Mouse (Mus musculus) stomach, postnatal 0 days (tissue): ENCODE results near the gene Ppox. TPM values are rescaled to one million over a fixed set of nuclear protein-coding genes. Genes with fewer than 3 reads are reported as not detected.

Source experiments
- ATAC-seq: fragments of 200-750 bp; cut with Nextera tagmentation; 2 replicates; pipeline ENCODE4 v1.8.0; 2017; ENCODE audit not compliant: low FRiP score, low TSS enrichment
- DNase-seq: peaks from one replicate; pipeline ENCODE4 v3.0.0-alpha.2; 2016; ENCODE audit warnings: low spot score
- H3K27ac ChIP-seq: fragments of 300-500 bp; sonication (generic); replicated peaks from 2 replicates; pipeline ENCODE4 v1.5.1; 2014; ENCODE audit warnings: mild to moderate bottlenecking, control low read depth
- H3K27me3 ChIP-seq: fragments of 300-500 bp; sonication (generic); 2 replicates; pipeline ENCODE4 v1.6.1; 2014; ENCODE audit warnings: low read length; ENCODE audit not compliant: control insufficient read depth, insufficient read depth
- H3K36me3 ChIP-seq: fragments of 300-500 bp; sonication (generic); 2 replicates; pipeline ENCODE4 v1.6.1; 2014; ENCODE audit warnings: low read length, mixed read lengths; ENCODE audit not compliant: control insufficient read depth, insufficient read depth
- H3K4me1 ChIP-seq: fragments of 300-500 bp; sonication (generic); replicated peaks from 2 replicates; pipeline ENCODE4 v1.6.1; 2014; ENCODE audit warnings: antibody characterized with exemption; ENCODE audit not compliant: control insufficient read depth, insufficient read depth
- H3K4me2 ChIP-seq: fragments of 300-500 bp; sonication (generic); replicated peaks from 2 replicates; pipeline ENCODE4 v1.6.1; 2014; ENCODE audit warnings: low read depth, mild to moderate bottlenecking, control low read depth, moderate library complexity
- H3K4me3 ChIP-seq: fragments of 300-500 bp; sonication (generic); 2 replicates; pipeline ENCODE4 v1.5.1; 2014; ENCODE audit warnings: low read depth, low read length, control low read depth
- H3K9ac ChIP-seq: fragments of 300-500 bp; sonication (generic); 2 replicates; pipeline ENCODE4 v1.6.1; 2014; ENCODE audit warnings: mild to moderate bottlenecking, low read length, control low read depth, mixed read lengths
- H3K9me3 ChIP-seq: fragments of 300-500 bp; sonication (generic); 2 replicates; pipeline ENCODE4 v1.6.1; 2016; ENCODE audit warnings: low read length; ENCODE audit not compliant: control insufficient read depth
- CTCF ChIP-seq: IDR thresholded peaks from 2 replicates; pipeline ENCODE4 v1.5.1; 2016; ENCODE audit warnings: antibody characterized with exemption, low read depth, mild to moderate bottlenecking, moderate library complexity
- EP300 ChIP-seq: optimal IDR thresholded peaks from 2 replicates; pipeline ENCODE3; 2016; ENCODE audit warnings: antibody characterized with exemption
- WGBS: fragments of 180-500 bp; shearing (Covaris S2); extraction: QIAGEN DNeasy Blood & Tissue Kit; methylation state at CpG from one replicate; pipeline ENCODE4 v1.1.7; 2014; 5-methylcytosine and 5-hydroxymethylcytosine counted together
- polyA plus RNA-seq: library from polyadenylated mRNA; unstranded; fragments of >200 nt; fragmentation: Nextera tagmentation; extraction: Ambion mirVana; gene quantifications from 2 replicates; pipeline ENCODE4 v1.2.1, GENCODE M21; 2015

Ppox gene
- polyA plus RNA-seq, 1 experiment from 2014 or later: 16.8 TPM

GRCm38 (mm10) chr1:171251594-171252324 is 29.2 kb downstream of the Ppox start:
- H3K4me2 ChIP-seq: peak overlapping the region; percentile 57
- H3K27me3 ChIP-seq: no peaks in the 10 kb centered on the region
- peak overlapping the region; percentile 46 for H3K4me3 ChIP-seq
- H3K9ac ChIP-seq: peak overlapping the region; percentile 58
- peaks cover 8% of the 10 kb centered on the region for H3K4me1 ChIP-seq
- peak overlapping the region; percentile 88 for H3K27ac ChIP-seq
- TF ChIP-seq CTCF: no peak
- TF ChIP-seq EP300: no peak
- WGBS: 13% methylated on average over 13 of the region's 13 CpGs
- H3K9me3 ChIP-seq: no peaks in the 10 kb centered on the region
- ATAC-seq (peak; percentile 4; the same call in 1 of the 2 replicates), DNase-seq (no peak)
- H3K36me3 ChIP-seq: 0 out of 2 replicates have a peak, but pooled peaks cover 3% of the 10 kb centered on the region

GRCm38 (mm10) chr1:171250680-171251593 is 30.0 kb downstream of the Ppox start, which contains the start of gene Ndufs2:
Gene Ndufs2 (minus strand): TSS chr1:171251388.
- H3K27me3 ChIP-seq: no peaks in the 10 kb centered on the region
- 22% methylated on average over 26 of the region's 26 CpGs for WGBS
- peak within 1 kb of the TSS; percentile 57 for H3K4me2 ChIP-seq
- DNase-seq (no peak), ATAC-seq (no peak)
- no peak for TF ChIP-seq EP300
- TF ChIP-seq CTCF: no peak
- H3K9ac ChIP-seq: peak within 1 kb of the TSS; percentile 58
- 0 out of 2 replicates have a peak, but pooled peaks cover 3% of the 10 kb centered on the region for H3K36me3 ChIP-seq
- H3K27ac ChIP-seq: peak within 1 kb of the TSS; percentile 88
- peaks cover 10% of the 10 kb centered on the region for H3K4me1 ChIP-seq
- no peaks in the 10 kb centered on the region for H3K9me3 ChIP-seq
- H3K4me3 ChIP-seq: peak within 1 kb of the TSS; percentile 46

- Histone ChIP-seq H3K27ac (peak within 1 kb of the TSS; percentile 88), H3K4me3 (peak within 1 kb of the TSS; percentile 46), H3K9ac (peak within 1 kb of the TSS; percentile 58), H3K27me3 (no peaks in the 10 kb centered on the region), H3K36me3 (0 out of 2 replicates have a peak, but pooled peaks cover 3% of the 10 kb centered on the region), H3K9me3 (no peaks in the 10 kb centered on the region), H3K4me1 (peaks cover 10% of the 10 kb centered on the region), H3K4me2 (peak within 1 kb of the TSS; percentile 57)
- WGBS: 34% methylated on average over 5 of the region's 5 CpGs
- no peak for TF ChIP-seq CTCF
- TF ChIP-seq EP300: no peak
- DNase-seq (peak; percentile 50), ATAC-seq (no peak)
These were observed 30.9 kb downstream of the Ppox start, which contains the start of gene Adamts4 for GRCm38 (mm10) chr1:171249913-171250600. Gene Adamts4 (plus strand): TSS chr1:171250421.

- ATAC-seq (no peak), DNase-seq (no peak)
- H3K9me3 ChIP-seq: no peaks in the 10 kb centered on the region
- TF ChIP-seq EP300 (no peak), CTCF (no peak)
- H3K27ac ChIP-seq: peak overlapping the region; percentile 90
- H3K4me1 ChIP-seq: peaks cover 10% of the 10 kb centered on the region
- H3K4me3 ChIP-seq: no peak overlapping the region
- 56% methylated on average over 3 of the region's 3 CpGs for WGBS
- H3K9ac ChIP-seq: no peak overlapping the region
- H3K4me2 ChIP-seq: no peak overlapping the region
- no peaks in the 10 kb centered on the region for H3K36me3 ChIP-seq
- no peaks in the 10 kb centered on the region for H3K27me3 ChIP-seq
These were observed 32.4 kb downstream of the Ppox start for GRCm38 (mm10) chr1:171248386-171249226.

GRCm38 (mm10) chr1:171247916-171248315 is 33.1 kb downstream of the Ppox start:
- DNase-seq (no peak), ATAC-seq (no peak)
- 20% methylated on average over 4 of the region's 4 CpGs for WGBS
- TF ChIP-seq EP300: no peak
- no peak for TF ChIP-seq CTCF
- H3K36me3 ChIP-seq: no peaks in the 10 kb centered on the region
- no peaks in the 10 kb centered on the region for H3K9me3 ChIP-seq
- peak overlapping the region; percentile 55 for H3K9ac ChIP-seq
- H3K4me1 ChIP-seq: peaks cover 10% of the 10 kb centered on the region
- H3K27me3 ChIP-seq: no peaks in the 10 kb centered on the region
- peak overlapping the region; percentile 58 for H3K4me2 ChIP-seq
- peak overlapping the region; percentile 90 for H3K27ac ChIP-seq
- 0 out of 2 replicates have a peak overlapping the region, but pooled peaks have one; percentile 81 for H3K4me3 ChIP-seq
